Mouse (Mus musculus) adrenal gland, postnatal 25 days (tissue): ENCODE measurements around the gene Lbhd1. TPM values are rescaled to one million over a fixed set of nuclear protein-coding genes. Genes with fewer than 3 reads are reported as not detected.

Experiments used
- microRNA-seq, 2 experiments: library from miRNA; unstranded; fragments of <30 nt; microRNA quantifications; one replicate each; pipeline ENCODE4 v1.2.0; 2021
- total RNA-seq: library from RNA; stranded (reverse); gene quantifications from 2 replicates; pipeline ENCODE4 v1.2.3, GENCODE M21; 2021

Lbhd1 gene
- total RNA-seq, 1 experiment from 2014 or later, result 5.9 TPM

Small RNA genes lying within 50 kb of the gene (microRNA-seq; reads per million reads assigned to microRNA genes)
- 0 to 0.71 reads per million in 2 experiments for gene Mir5136

Other genes with a start within 250 kb of the Lbhd1 start
- 1.6 and 2.4 TPM in 2 replicates for gene Chrm1, start 219.9 kb upstream of the Lbhd1 start, total RNA-seq
- 269 and 403 TPM in 2 replicates for gene Slc3a2, start 160.4 kb upstream of the Lbhd1 start, total RNA-seq
- gene Wdr74, start 147.9 kb upstream of the Lbhd1 start, total RNA-seq, result 52.0 and 57.7 TPM in 2 replicates
- gene 1700092M07Rik, start 143.0 kb upstream of the Lbhd1 start, total RNA-seq, result 2.6 and 2.8 TPM in 2 replicates
- gene Stx5a, start 142.3 kb upstream of the Lbhd1 start, total RNA-seq, result 92.3 and 106 TPM in 2 replicates
- gene Nxf1, start 126.7 kb upstream of the Lbhd1 start, total RNA-seq, result 128 and 179 TPM in 2 replicates
- 122 and 123 TPM in 2 replicates for gene Tmem223, start 112.7 kb upstream of the Lbhd1 start, total RNA-seq
- gene Tmem179b, start 109.3 kb upstream of the Lbhd1 start, total RNA-seq, result 56.4 and 75.9 TPM in 2 replicates
- gene Taf6l, start 97.3 kb upstream of the Lbhd1 start, total RNA-seq, result 15.1 and 23.1 TPM in 2 replicates
- gene Polr2g, start 85.2 kb upstream of the Lbhd1 start, total RNA-seq, result 96.3 and 103 TPM in 2 replicates
- gene Zbtb3, start 81.2 kb upstream of the Lbhd1 start, total RNA-seq, result 2.4 and 3.9 TPM in 2 replicates
- gene Ttc9c, start 64.4 kb upstream of the Lbhd1 start, total RNA-seq, result 32.7 and 41.1 TPM in 2 replicates
- 72.0 and 83.0 TPM in 2 replicates for gene Hnrnpul2, start 63.7 kb upstream of the Lbhd1 start, total RNA-seq
- gene AC129217.1, start 54.0 kb upstream of the Lbhd1 start, total RNA-seq, result 23.5 TPM in 1 of 2 replicates, not detected in the other
- gene Bscl2, start 46.3 kb upstream of the Lbhd1 start, total RNA-seq, result 139 and 169 TPM in 2 replicates
- gene Gng3, start 44.5 kb upstream of the Lbhd1 start, total RNA-seq, result 5.3 and 6.1 TPM in 2 replicates
- gene Lrrn4cl, start 33.0 kb upstream of the Lbhd1 start, total RNA-seq, result 1.4 and 1.8 TPM in 2 replicates
- gene Ubxn1, start 12.2 kb upstream of the Lbhd1 start, total RNA-seq, result 206 and 217 TPM in 2 replicates
- 70.0 and 72.2 TPM in 2 replicates for gene Uqcc3, start 2.8 kb upstream of the Lbhd1 start, total RNA-seq
- gene Gm49403, start 198 bp downstream of the Lbhd1 start, total RNA-seq, result not detected in 2 replicates
- gene 1810009A15Rik, start 5.1 kb downstream of the Lbhd1 start, total RNA-seq, result 48.8 and 57.4 TPM in 2 replicates
- gene Gm49416, start 5.2 kb downstream of the Lbhd1 start, total RNA-seq, result not detected in 2 replicates
- gene Ints5, start 9.3 kb downstream of the Lbhd1 start, total RNA-seq, result 23.5 and 26.7 TPM in 2 replicates
- 196 and 200 TPM in 2 replicates for gene Ganab, start 14.3 kb downstream of the Lbhd1 start, total RNA-seq
- 58.5 and 60.9 TPM in 2 replicates for gene B3gat3, start 36.6 kb downstream of the Lbhd1 start, total RNA-seq
- gene Rom1, start 45.6 kb downstream of the Lbhd1 start, total RNA-seq, result 33.4 and 33.8 TPM in 2 replicates
- 57.2 and 67.5 TPM in 2 replicates for gene Eml3, start 45.8 kb downstream of the Lbhd1 start, total RNA-seq
- 98.6 and 104 TPM in 2 replicates for gene Mta2, start 58.1 kb downstream of the Lbhd1 start, total RNA-seq
- gene Tut1, start 70.1 kb downstream of the Lbhd1 start, total RNA-seq, result 23.1 and 23.6 TPM in 2 replicates
- 327 and 416 TPM in 2 replicates for gene Eef1g, start 83.3 kb downstream of the Lbhd1 start, total RNA-seq
- gene Ahnak, start 105.6 kb downstream of the Lbhd1 start, total RNA-seq, result 93.0 and 106 TPM in 2 replicates
- not detected in 2 replicates for gene Scgb1a1, start 204.2 kb downstream of the Lbhd1 start, total RNA-seq